Mouse (Mus musculus) neutrophil, adult 65 days (primary cell): ENCODE measurements around the gene Scml2. TPM values are rescaled to one million over a fixed set of nuclear protein-coding genes. Genes with fewer than 3 reads are reported as not detected.

Experiments
- total RNA-seq: library from RNA; stranded (reverse); gene quantifications from 2 replicates; pipeline ENCODE4 v1.2.4, GENCODE M21; 2023

Gene Scml2
- 0.54 and 0.98 TPM in 2 replicates for total RNA-seq

GRCm38 (mm10) chrX:161116893-161117292 lies at the start of gene Scml2:
Scml2 (plus strand) TSS chrX:161117193.

GRCm38 (mm10) chrX:161287156-161287555 lies 170.2 kb downstream of the Scml2 start, which contains the start of gene Gm15262:
Gm15262 (plus strand) TSS chrX:161287456.

Other genes starting within 250 kb of the Scml2 start
- not detected in 2 replicates for gene Gja6, start 210.1 kb upstream of the Scml2 start, total RNA-seq
- gene Cdkl5, start 122.5 kb upstream of the Scml2 start, total RNA-seq, result 0.64 and 0.69 TPM in 2 replicates
- gene Gm15262, start 170.3 kb downstream of the Scml2 start, total RNA-seq, result not detected in 2 replicates